Mouse (Mus musculus) bone marrow, adult 2 months (tissue): ENCODE measurements around the gene Rnf19b.

ENCODE experiments used
- CTCF ChIP-seq: fragments of 200-500 bp; IDR thresholded peaks from 2 replicates; pipeline ENCODE4 v1.5.1; 2011; ENCODE audit warnings: low read length, control low read depth; ENCODE audit not compliant: control insufficient read depth, insufficient read depth
- POLR2A ChIP-seq: fragments of 200-500 bp; IDR thresholded peaks from 2 replicates; pipeline ENCODE4 v1.6.1; 2011; ENCODE audit warnings: low read depth, mild to moderate bottlenecking, control low read depth, low read length, borderline replicate concordance; ENCODE audit not compliant: control insufficient read depth

- TF ChIP-seq CTCF (no peak), POLR2A (no peak)
These were observed 26.6 kb upstream of the Rnf19b start for GRCm38 (mm10) chr4:129031408-129031965.
